Mouse (Mus musculus): Measurements from ENCODE around the gene Smo. TPM values are rescaled to one million over a fixed set of nuclear protein-coding genes. Genes with fewer than 3 reads are reported as not detected.

The Smo gene
- under 1 TPM; 0.24 to 0.43 TPM for polyA plus RNA-seq (2017; shearing (Covaris generic))

GRCm38 (mm10) chr6:29735336-29735688 lies at the start of gene Smo:
Gene Smo, plus strand, starts transcription at chr6:29735503.

GRCm38 (mm10) chr6:29693953-29694352 lies 41.4 kb upstream of the Smo start, which contains the start of gene Tspan33:
Gene Tspan33, plus strand, starts transcription at chr6:29694222.

GRCm38 (mm10) chr6:29767813-29768660 lies 32.7 kb downstream of the Smo start, which contains the start of gene Ahcyl2:
Gene Ahcyl2, plus strand, starts transcription at chr6:29768011.

Other genes with a start within 250 kb of the Smo start
- 1 to 10 TPM in 1 of 2 experiments, under 1 TPM in 1; 0.40 to 5.9 TPM for gene Kcp, start 227.6 kb upstream of the Smo start, polyA plus RNA-seq (2017; shearing (Covaris generic))
- 10 to 100 TPM; 20.2 to 42.7 TPM for gene Irf5, start 208.9 kb upstream of the Smo start, polyA plus RNA-seq (2017; shearing (Covaris generic))
- 100 to 1,000 TPM in 1 of 2 experiments, 10 to 100 TPM in 1; 86.2 to 101 TPM for gene Tnpo3, start 125.6 kb upstream of the Smo start, polyA plus RNA-seq (2017; shearing (Covaris generic))
- 1 to 10 TPM in 1 of 2 experiments, under 1 TPM in 1; 0.13 to 1.3 TPM for gene Tspan33, start 41.3 kb upstream of the Smo start, polyA plus RNA-seq (2017; shearing (Covaris generic))
- gene Ahcyl2, start 32.5 kb downstream of the Smo start, polyA plus RNA-seq (2017; shearing (Covaris generic)): 100 to 1,000 TPM; 113 to 128 TPM
- gene Strip2, start 181.5 kb downstream of the Smo start, polyA plus RNA-seq (2017; shearing (Covaris generic)): under 1 TPM; 0.11 to 0.24 TPM